Mouse (Mus musculus) adrenal gland, postnatal 25 days (tissue): ENCODE measurements around the gene Coro7. TPM values are rescaled to one million over a fixed set of nuclear protein-coding genes. Genes with fewer than 3 reads are reported as not detected.
A peak's percentile ranks its signal among the peaks of the same experiment; 100 is the strongest.

Source experiments
- DNase-seq: peaks from one replicate; pipeline ENCODE4 v3.0.0; 2021; ENCODE audit warnings: mixed read lengths
- total RNA-seq: library from RNA; stranded (reverse); gene quantifications from 2 replicates; pipeline ENCODE4 v1.2.3, GENCODE M21; 2021

Gene Coro7
- total RNA-seq, 1 experiment from 2014 or later = 39.7 TPM

- no peak for DNase-seq
Observed at GRCm38 (mm10) chr16:4615297-4615696, 64.3 kb downstream of the Coro7 start.

DNA sequence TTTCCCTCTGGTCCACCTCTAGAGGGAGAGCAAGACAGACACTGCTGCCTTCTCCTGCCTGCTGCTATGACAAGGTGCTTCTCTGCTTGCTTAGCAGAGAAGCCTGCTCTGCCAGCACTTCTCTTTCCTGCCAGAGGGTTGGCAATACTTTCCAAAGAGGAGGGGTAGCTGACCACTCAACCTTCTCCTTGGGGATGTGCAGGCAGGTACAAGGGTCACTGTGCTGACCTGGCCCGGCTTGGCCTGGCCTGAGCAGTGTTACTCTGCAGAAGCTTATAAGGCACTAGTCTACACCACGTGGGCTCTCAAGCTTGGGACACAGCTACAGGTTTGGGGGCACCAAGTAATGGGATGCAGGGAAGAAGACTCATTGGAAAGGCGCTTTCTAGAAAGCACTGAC, 64.9 kb downstream of the Coro7 start:
- DNase-seq = no peak

GRCm38 (mm10) chr16:4613736-4614135, 65.8 kb downstream of the Coro7 start:
- DNase-seq = no peak

- DNase-seq = no peak
Observed at GRCm38 (mm10) chr16:4611676-4612075, 67.9 kb downstream of the Coro7 start.

DNA sequence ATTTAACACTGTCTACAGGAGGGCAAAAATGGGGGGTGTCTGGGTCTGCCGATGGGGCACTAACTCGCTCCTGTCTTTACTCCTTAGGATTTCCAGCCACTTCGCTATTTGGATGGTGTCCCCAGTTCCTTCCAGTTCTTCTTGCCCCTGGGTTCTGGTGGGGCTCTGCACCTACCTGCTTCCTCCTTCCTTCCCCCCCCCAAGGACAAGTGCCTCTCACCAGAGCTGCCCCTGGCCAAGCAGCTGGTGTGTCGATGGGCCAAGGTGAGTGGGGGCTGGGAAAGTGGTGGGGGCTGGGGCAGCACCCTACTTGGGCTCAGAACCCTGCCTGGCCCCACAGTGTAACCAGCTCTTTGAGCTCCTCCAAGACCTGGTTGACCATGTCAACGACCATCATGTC, 68.4 kb downstream of the Coro7 start:
- no peak for DNase-seq

GRCm38 (mm10) chr16:4608532-4609059, 71.0 kb downstream of the Coro7 start:
- DNase-seq = no peak

DNA sequence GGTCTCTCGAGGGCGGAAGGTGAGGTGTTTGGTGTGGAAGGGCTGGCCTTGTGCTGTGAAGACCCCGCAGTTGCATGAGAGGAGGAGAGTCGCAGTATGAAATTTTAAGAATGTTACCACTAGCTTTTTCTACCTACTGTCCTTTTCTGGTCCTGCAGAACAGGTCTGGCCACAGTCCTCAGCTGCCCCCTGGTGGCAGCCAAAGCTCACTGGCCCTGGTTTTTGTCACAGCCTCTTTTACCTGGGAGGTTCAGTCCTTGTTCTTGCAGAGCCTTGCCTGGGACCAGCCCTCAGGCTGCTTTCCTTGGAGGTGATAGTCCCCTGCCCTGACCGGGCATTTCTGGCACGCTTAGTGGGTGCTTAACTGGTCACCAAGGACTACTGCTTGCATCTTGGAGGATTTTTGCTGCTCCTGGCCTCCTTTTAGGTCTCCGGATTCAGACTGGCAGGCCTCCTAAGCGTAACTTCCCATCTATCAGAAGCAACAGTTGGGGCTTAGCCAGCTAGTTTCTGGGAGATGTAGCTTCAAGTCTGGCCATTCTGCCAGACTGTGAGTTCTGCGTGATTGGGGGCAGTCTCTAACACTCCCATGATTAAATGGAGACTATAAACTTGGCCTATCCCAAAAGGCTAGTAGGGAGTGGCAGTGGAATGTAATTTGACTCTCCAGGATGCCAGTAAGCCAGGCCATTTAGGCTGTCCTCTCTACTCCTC, 71.6 kb downstream of the Coro7 start:
- peak; percentile 83 for DNase-seq

DNA sequence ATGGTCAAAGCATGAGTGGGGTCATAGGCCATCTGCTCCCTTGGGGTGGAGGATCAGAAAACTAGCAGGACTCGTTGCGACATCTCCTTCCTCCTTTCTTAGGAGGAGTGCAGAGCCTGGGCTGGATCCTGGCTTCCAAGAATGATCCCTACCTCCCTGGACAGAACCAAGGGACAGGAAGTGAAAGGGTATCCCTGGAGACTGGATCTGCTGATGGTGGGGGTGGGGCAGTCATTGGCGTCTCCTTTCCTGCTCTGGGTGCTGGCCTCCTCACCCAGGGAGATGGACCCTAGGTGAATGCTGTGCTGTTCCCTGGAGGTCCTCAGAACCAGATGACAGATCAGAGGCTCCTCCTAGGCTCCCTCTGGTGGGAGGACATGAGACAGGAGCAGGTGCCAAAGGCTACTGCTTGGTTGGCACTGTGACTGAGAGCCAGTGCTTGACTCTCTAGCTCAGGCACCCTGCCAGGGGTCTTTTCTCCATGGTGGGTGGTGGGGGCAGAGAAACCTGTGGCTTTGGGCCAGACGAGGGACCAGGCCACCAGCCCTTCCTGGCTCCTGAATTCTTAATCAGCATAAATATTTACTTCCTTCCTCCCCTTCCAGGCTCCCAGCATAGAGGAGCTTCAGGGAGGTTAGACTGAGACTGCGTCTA, 73.0 kb downstream of the Coro7 start:
- peak; percentile 30 for DNase-seq

- no peak for DNase-seq
Observed at GRCm38 (mm10) chr16:4605514-4606131, 74.0 kb downstream of the Coro7 start.

GRCm38 (mm10) chr16:4604293-4604837, 75.2 kb downstream of the Coro7 start:
- no peak for DNase-seq

- DNase-seq = no peak
Observed at GRCm38 (mm10) chr16:4603453-4603837, 76.1 kb downstream of the Coro7 start.

DNA sequence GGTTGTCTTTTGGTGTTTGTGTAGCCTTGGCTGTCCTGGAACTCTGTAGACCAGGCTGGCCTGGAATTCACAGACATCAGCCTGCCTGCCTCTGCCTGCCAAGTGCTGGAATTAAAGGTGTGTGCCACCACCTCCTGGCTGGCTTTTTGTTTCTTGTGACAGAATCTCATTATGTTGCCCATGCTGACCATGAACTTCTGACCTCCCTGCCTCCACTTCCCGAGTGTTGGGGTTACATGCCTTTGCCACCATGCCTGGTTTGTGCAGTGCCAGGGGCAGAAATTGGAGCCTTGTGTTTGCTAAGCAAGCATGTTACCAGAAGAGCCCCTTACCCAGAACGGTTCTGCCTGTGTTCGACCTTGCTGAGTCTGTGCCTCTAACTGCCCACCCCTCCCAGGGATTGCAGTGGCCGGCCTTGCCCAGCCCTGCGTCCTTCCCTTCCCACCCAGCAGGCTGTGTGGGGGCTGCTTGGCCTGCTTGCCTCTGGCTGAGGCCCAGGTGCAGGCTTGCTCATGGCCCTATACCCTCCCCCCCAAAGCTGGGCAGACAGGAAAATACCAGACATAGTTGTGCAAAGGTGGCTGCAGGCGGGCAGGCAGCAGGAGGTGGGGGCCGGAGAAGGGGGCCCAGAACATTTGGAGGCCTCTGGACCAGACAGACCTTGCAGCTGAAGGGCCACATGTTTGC, 76.7 kb downstream of the Coro7 start:
- peak; percentile 26 for DNase-seq

- DNase-seq = no peak
Observed at GRCm38 (mm10) chr16:4602189-4602588, 77.4 kb downstream of the Coro7 start.

- DNase-seq = no peak
Observed at GRCm38 (mm10) chr16:4600701-4601310, 78.8 kb downstream of the Coro7 start.

GRCm38 (mm10) chr16:4599616-4600015, 80.0 kb downstream of the Coro7 start:
- no peak for DNase-seq

GRCm38 (mm10) chr16:4598891-4599543, 80.6 kb downstream of the Coro7 start:
- no peak for DNase-seq

GRCm38 (mm10) chr16:4598041-4598440, 81.5 kb downstream of the Coro7 start:
- DNase-seq = no peak

- no peak for DNase-seq
Observed at GRCm38 (mm10) chr16:4597296-4597695, 82.3 kb downstream of the Coro7 start.

GRCm38 (mm10) chr16:4596836-4597235, 82.7 kb downstream of the Coro7 start:
- DNase-seq = no peak

DNA sequence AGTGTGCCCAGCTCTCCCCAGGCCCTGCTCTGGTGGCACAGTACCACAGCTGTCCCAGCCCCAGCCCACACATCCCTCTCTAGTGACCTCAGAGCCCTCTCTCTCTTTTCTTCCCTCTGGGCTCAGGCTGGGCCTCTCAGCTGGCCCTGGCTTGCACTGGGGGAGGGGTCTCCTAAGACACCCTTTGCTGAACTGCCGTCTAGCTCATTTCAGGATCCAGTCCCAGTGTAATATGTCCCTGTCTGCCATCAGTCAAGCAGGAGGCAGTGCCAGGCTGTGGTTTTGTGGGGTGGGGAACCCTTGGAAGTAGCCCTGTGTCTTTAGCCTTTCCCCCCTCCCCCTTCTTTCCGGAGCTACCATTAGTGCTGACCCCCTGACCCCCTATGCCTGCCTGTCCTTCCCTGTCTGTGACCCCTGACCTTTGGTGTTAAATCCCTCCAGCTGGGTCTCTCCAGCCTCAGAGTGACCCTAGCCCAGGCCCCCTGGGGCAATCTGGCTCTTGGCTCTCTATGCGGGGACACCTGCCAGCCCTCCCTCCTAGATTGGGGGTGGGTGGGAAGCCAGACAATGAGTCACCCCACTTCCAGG, 83.3 kb downstream of the Coro7 start:
- no peak for DNase-seq

- DNase-seq = peak; percentile 52
Observed at GRCm38 (mm10) chr16:4595527-4595963, 84.0 kb downstream of the Coro7 start.
